Mouse (Mus musculus): ENCODE data around the gene Sec23ip.

GRCm38 (mm10) chr7:128746151-128746550, 1.4 kb downstream of the Sec23ip start:
- no peak for TF ChIP-seq CTCF (IDR thresholded peaks at IDR 0.05; ENCODE audit: control insufficient read depth, insufficient read depth, insufficient replicate concordance, low read depth, low read length)
- no peak for TF ChIP-seq POLR2A (IDR thresholded peaks at IDR 0.05; ENCODE audit: control insufficient read depth, low read depth, low read length)

All from testis, adult 2 months (tissue).